Mouse (Mus musculus) layer of hippocampus, adult 6 months (tissue): ENCODE data around the gene Pecr. TPM values are rescaled to one million over a fixed set of nuclear protein-coding genes. Genes with fewer than 3 reads are reported as not detected.

Experiments used
- long read RNA-seq, 2 experiments: library from polyadenylated mRNA; unstranded; transcript quantifications; one replicate each; pipeline ENCODE4 v2.0.0; 2019 to 2020
- polyA plus RNA-seq: library from polyadenylated mRNA; unstranded; fragments of <200 nt; fragmentation: Nextera tagmentation; gene quantifications from 2 replicates; pipeline ENCODE4 v1.2.3, GENCODE M21; 2021

The Pecr gene
- polyA plus RNA-seq, result 16.1 and 16.9 TPM in 2 replicates
- long read RNA-seq, experiment 1, transcript Pecr-201 (8 exons, 1,186 nt), result major isoform, 13 of 16 reads
- long read RNA-seq, experiment 1, partial matches to known transcripts, result 1 of 16 reads
- long read RNA-seq, experiment 1, other reads (novel, unspliced or antisense), result 2 of 16 reads
- long read RNA-seq, experiment 2, transcript Pecr-201 (8 exons, 1,186 nt), result major isoform, 28 of 31 reads
- long read RNA-seq, experiment 2, partial matches to known transcripts, result 0 of 31 reads
- long read RNA-seq, experiment 2, other reads (novel, unspliced or antisense), result 3 of 31 reads

GRCm38 (mm10) chr1:72283992-72284485 lies at the start of gene Pecr, which contains the start of gene Tmem169:
Gene Pecr, minus strand, starts transcription at chr1:72284314.
Gene Tmem169, plus strand, starts transcription at chr1:72284369.

DNA sequence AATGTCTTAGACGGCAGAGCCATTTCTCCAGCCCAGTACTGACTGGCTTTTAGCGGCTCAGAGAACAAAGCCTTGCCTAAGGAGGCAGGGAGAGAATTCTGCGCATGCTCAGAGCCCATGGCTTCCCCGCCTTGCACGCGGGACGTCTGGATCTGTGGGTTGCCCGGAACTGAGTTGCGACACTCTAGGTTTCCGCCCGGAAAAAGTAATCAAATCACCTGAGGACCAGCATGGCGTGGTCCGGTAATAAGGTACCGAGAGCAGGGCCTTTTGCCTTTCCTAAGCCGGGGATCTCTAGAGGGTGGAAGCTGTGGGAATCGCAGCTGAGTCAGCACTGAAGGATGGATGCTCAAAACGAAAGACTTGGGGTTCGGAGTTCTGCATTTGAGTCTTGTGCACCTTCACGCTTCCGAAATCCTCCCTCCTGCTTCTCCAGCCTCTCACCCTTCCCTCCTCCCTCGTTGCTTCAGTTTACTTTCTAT lies 23.2 kb upstream of the Pecr start, which contains the start of gene Xrcc5:
Gene Xrcc5 (plus strand): TSS at position 105 of the 482 bp plus-strand sequence.

GRCm38 (mm10) chr1:72211701-72212699 lies 72.1 kb downstream of the Pecr start, which contains the start of gene Mreg:
Gene Mreg, minus strand, starts transcription at chr1:72212307.

Other genes starting within 250 kb of the Pecr start
- 3.9 and 4.0 TPM in 2 replicates for gene Mreg, start 72.0 kb downstream of the Pecr start, polyA plus RNA-seq
- gene Tmem169, start 55 bp upstream of the Pecr start, polyA plus RNA-seq, result 7.6 and 10.5 TPM in 2 replicates
- 9.9 and 10.7 TPM in 2 replicates for gene Xrcc5, start 23.1 kb upstream of the Pecr start, polyA plus RNA-seq